Mouse (Mus musculus) cerebellum, postnatal 4 days (tissue): Measurements from ENCODE around the gene Bcl9.

Experiments used
- DNase-seq, 2 experiments: peaks; one replicate each; pipeline ENCODE4 v3.0.0; 2022; ENCODE audit warnings: low spot score in 2 of 2, mixed read lengths in 1 of 2

The Bcl9 gene

DNA sequence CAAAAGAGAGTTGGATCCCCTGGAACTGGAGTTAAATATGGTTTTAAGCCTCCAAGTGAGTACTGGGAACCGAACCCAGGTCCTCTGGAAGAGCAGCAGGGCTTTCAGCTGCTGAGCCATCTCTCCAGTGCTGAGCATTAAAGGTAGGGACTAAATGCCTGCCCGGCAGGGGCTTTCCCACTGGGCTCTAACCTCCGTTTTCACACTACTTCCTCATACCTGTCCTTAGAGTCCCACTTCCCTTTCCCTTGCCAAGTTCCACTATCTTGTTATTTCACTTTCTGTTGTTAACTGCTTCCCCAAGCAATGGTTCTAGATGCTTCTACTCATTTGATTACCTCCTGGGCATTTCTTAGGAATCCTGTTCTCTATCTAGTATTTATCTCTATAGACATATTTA lies 65.4 kb downstream of the Bcl9 start:
- no peak for DNase-seq

DNA sequence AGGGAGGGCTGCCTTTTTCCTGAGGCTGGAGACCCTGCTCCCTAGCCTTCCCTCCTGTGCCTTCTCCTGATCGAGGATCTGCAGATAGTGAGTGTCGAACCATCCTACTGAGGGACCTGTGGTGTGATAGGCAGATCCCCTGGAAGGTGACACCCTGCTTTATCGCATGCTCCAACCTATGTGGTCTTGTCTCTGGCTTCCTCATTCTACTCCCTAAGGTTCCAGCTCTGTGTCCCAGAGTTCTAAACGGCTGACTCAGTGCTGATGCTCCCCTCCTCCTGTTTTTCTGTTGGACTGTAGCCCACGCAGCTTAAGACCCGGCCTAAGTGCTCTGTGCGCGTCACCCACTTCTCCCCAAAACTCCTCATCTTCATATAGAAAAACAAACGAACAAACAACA lies 65.9 kb downstream of the Bcl9 start:
- DNase-seq, result no peak

DNA sequence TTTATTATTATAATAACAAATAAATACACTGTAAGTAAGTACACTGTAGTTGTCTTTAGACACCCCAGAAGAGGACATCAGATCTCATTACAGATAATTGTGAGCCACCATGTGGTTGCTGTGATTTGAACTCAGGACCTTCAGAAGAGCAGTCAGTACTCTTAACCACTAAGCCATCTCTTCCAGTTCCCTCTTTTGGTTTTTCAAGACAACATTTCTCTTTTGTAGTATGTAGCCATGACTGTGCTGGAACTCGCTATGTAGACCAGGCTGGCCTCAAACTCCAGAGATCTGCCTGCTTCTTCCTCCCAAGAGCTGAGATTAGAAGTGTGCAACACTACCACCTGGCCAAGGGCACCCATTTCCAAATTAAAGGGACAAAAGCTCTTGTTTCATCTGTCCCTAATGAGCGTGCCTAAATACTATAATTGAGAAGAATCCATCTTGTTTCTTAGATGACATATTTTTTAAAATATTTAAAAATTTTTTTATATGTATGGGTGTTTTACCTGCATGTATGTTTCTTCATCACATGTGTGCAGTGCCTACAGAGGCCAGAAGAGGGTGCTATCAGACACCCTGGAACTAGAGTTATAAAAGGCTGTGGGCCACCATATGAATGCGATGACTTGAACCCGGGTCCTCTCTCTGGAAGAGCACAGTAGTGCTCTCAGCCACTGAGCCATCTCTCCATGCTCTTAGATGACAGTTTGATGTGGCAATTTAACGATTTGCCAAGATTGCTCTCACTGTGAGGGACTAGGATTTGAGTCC lies 66.9 kb downstream of the Bcl9 start:
- DNase-seq, result no peak

DNA sequence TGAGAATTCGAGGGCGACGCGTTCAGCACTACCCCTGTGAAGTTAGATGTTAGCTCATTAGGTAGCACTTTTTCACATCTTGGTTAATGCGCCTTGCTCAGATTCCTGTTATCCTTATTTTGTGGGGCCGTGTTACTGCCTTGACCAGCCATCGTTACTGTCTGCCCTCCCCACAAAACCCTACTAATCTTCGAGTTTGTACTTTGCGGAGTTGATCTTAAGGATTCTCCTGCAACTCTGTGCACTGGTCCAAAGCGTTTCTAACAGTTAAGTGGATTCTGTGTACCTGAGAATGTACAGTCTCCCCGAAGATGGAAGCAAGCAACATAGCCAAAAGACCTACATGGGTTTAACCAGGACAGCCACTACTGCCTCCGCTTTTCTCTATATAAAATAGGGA lies 69.3 kb downstream of the Bcl9 start:
- no peak for DNase-seq

DNA sequence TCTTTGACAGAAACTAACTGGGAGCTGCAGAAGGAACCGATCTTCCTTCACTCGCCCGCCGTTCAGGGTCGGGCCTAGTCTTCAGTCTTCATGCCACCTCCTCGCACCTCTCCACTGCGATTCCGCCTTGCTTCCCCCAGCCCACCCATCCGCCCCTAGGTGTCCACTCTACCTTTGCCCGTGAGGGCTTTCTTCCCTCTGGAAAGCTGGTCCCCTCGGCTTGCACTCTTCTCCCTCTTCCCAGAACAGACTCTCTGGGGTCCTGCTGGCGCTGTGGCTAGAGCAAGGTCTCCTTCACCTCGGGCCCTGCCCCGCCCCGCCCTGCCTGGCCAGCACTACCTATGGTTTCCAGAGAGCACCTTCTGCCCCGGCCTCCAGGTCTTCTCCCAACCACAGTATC lies 69.7 kb downstream of the Bcl9 start:
- peak in 1 of 2 experiments; percentile 41 for DNase-seq

DNA sequence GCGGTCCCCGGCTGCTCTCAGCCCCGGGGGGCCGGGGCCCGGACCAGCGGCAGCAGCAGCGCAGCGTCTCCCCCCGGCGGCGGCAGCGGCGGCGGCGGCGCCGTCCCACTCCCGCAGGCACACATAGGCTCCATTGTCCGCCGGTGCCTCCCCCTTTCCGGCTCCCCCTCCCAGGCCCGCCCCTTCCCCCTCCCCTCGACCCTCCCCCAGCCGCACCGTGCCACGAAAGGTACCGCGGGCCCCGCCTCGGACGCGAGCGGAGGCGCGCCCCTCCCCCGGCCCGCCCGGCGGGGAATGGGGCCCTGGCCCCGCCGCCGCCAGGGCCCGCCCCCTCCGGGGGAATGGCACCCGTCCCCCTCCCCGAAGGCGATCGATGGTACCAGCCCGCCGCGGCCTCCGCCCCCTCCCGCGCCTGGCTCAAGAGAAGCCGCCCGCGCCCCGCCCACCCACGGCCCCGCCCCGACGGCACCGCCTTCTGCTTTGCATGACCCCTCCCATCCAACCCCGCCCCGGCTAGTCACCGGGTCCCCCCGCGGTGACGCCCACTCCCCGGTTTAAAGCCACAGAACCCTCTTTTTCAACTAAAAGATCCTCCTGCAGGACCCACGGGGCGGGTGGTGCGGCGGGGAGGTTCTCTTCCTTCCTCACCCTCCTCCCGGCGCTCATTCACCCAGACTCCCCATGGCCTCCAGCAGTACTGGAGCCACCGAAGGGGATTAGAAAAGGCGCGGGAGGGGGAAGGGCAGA lies 70.3 kb downstream of the Bcl9 start:
- peak; percentile 89 to 93 for DNase-seq

DNA sequence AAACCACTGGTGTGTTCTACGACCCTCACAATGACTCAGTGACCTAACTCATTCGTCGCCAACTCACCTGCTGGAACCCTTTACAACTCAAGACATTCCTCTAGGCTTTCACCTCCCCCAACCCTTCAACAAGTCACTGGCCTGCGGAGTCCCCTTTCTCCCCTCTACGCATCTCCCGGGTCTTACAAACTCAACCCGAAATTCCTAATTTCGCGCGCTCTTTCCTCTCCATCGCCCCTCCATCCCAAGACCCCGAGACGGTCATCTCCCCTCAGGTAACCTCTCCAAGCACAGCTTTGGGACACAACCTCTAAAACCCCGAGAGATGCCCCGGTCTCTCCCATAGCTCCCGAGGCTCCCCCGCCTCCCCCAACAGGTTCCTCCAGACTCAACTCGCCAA lies 71.0 kb downstream of the Bcl9 start:
- DNase-seq, result no peak

DNA sequence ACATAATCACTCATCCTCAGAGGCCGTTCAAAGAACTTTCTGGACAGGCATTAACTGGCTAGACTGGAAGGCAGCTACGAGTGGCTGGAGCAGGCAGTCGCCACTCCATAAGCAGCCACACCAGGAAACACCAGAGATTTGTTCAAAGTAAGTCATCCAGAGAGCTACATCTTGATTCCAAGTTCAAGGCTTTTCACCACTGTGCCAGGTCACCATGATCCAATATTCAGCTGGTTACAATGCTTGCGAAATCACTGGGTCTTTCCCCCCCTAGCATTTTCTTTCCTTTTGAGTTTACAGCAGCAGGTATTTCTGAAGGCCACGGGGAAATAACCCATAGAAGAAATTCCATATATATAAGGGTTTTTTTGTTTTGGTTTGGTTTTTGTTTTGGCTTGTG lies 72.5 kb downstream of the Bcl9 start:
- no peak for DNase-seq

DNA sequence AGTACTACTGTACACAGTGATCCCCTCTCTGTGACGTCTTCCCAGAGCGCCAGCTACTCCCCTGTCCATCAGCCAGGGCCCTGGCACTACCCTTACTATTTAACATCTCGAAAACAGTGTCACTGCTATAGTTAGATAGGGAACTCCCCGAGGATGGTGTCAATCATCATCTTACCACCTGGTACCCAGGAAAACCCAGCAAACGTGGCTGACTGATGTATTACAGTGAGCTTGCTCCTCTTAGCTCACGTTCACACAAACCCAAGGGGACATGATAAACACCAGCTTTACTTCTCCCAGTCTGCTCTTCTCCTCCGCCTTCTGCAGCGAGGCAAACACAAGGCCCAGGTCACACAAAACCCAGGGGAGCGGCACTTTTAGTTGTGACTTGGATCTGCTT lies 74.5 kb downstream of the Bcl9 start:
- no peak for DNase-seq

DNA sequence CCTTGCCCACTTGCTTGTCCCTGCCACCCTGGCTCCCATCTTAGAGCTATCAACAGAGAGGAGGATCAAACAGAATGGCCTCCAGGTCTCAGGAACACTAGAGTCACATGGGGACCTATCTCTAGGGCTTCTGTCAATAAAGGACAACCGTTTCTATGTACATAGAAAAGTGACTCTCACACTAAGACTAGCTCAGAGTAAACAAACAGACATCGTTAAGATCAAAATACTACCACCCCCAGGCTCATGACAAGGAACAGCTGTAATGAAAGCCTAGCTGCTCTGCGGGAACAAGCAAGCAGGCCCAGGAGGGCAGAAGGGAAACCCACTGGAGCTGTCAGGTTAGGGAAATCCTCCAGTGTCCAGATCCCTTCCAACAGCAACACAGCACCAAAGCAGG lies 82.2 kb downstream of the Bcl9 start:
- DNase-seq, result no peak

DNA sequence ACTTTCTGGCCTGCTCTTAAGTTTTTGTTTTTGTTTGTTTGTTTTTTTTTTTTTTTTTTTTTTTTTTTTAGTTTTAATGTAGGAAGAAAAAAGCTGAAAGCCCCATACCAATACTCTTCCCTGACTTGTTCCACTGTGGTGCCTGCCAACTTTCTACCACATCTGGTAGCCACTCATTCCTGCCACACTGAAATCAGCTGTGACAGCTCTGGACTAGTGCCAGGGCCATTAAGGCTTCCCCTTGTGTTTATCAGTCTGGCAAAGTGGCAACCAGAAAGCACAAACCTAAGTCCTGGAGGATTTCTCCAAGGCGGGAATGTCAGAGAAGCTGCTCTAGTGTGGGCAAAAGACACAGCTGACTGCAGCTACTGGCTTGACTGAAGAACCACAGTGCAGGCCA lies 83.3 kb downstream of the Bcl9 start:
- no peak for DNase-seq

DNA sequence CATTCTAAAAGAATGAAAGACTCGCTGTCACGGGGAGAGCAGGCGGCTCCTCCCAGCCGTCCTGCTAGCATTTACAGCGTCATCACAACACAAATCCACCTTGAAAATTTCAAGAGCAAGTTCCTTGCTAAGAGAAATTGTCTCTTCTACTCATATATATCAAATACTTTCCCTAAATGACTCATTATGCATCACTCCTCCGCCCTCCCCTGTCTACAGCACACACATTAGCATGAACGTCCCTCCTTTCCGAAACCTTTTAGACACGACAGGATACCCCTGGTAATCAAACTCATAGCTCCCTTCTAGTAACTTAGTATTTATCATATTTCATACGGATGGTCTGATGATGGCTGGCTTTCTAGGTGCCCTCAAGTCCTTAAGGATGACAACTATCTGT lies 83.8 kb downstream of the Bcl9 start:
- DNase-seq, result no peak

DNA sequence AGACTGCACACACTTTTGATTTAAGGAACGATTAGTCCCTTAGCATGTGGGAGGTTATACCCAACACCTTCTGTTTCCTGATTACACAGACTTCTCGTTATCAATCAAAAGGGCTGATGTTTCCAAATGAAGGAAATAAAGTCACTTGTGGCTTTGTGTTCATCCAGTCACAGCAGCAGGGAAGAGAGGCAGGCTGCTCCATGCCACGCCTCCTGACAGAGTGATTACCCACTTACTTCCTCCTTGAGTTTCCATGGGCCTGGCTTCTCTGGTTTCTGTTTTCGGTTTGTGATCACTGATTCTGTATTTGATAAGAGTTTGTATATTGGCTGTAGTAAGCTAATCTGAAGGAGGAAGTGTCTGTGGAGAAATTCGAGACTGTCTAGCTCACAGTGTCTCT lies 86.5 kb downstream of the Bcl9 start:
- no peak for DNase-seq

DNA sequence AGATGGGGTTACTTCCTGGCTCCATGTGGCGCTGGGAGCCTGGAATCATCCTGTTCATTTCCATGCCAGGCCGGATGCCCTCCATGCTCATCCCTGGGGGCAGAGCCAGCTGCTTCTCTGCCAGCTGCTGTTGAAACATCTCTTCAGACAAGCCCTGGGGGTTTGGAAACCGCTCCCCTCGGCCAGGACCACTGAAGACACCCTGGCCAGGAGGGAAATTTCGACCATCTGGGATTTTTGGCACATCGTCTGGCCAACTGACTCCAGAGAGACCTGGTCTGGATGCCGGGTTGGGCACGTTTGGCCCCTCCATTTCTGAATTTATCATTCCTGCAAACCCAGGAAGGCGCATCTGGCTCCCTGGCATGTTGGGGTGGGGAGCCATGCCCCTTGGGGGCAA lies 88.4 kb downstream of the Bcl9 start:
- DNase-seq, result peak in 1 of 2 experiments; percentile 35

DNA sequence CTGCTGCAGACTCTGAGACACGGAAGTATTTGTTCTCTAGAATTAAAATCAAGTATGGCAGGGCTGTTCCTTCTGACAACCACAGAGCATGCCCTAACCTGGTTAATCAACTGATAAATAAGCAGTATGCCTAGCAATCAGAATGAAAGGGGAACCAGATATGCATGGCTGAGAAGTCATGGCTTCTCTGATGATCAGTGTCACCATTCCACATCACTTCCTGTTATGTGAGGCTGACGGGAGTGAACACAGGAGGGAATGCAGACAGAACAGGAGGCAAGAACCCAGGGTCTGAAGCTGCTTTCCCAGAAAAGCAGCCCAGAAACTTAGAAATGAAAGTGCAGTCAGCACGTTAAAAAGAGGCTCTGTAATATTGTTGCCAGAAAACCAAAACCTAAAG lies 91.2 kb downstream of the Bcl9 start:
- no peak for DNase-seq

DNA sequence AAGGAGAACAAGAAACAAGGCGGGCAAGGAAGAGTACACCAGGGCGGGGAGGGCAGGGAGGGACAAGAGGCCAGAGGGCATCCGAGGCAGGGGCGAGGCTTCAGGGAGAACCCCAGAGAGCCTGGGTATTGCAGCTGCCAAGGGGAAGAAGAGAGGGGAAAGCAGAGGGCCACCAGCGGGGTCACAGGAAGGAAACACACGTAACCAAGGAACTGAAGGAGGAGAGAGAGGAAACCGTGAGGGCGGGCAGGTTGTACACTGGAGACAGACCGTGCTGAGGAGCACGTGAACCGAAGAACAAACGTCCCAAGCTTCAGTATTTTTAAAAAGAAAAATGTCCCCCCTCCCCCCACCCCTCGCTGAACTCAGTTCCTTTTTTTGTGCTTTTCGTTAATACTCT lies 93.8 kb downstream of the Bcl9 start:
- DNase-seq, result no peak

DNA sequence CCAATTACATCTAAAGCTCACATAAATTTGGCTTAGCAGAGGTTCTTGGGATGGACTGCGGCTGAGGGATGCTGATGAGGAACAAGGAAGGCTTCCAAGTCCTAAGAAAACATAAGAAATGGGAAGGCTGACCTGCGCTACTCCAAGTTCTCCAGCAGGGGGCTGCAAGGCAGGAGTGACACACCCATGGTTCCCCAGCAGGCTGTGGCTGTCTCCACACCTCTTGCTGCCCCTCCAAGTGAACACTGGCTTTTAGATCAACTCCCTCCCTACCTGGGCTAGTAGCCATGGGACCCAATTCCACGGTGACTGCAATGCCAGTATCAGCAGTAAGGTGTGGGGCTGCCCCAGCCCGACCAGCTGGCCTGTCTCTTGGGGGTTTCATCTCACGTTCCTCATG lies 95.8 kb downstream of the Bcl9 start:
- DNase-seq, result peak in 1 of 2 experiments; percentile 59

DNA sequence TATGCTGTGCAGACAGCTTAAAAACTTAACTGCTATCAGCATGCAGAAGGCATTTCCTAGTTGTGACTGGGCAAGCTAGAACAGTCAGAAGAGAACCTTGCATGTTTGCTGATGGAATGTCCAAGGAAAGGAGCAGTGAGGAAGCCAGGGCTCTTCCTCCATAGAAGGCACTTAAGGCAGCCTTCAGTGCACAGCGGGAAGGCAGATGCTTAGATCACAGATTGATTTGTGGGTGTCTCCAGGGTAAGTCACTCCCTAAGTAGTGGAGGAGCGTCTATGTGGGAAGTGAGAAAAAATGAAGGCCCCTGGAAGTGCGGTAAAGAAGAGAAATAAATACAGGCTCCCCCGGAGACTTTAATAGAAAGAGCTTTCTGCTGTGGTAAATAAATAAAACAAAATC lies 98.5 kb downstream of the Bcl9 start:
- no peak for DNase-seq

DNA sequence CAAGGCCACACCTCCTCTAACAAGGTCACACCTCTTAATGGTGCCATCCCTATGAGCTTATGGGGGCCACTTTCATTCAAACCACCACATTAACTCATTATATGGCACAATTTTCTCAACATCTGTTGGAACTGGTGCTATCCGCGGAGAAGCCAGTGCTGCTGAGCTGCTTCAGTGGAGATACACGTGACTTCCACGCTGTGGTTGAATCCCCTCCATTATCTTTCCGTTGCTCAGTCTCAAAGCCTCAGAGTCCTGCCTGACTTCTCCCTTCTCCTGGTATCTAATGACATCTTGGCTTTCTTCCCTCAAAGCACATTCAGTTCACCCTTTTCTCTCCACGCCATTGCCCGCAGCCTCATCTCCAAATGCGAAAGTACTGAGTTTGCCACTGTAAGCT lies 101.1 kb downstream of the Bcl9 start:
- DNase-seq, result no peak

DNA sequence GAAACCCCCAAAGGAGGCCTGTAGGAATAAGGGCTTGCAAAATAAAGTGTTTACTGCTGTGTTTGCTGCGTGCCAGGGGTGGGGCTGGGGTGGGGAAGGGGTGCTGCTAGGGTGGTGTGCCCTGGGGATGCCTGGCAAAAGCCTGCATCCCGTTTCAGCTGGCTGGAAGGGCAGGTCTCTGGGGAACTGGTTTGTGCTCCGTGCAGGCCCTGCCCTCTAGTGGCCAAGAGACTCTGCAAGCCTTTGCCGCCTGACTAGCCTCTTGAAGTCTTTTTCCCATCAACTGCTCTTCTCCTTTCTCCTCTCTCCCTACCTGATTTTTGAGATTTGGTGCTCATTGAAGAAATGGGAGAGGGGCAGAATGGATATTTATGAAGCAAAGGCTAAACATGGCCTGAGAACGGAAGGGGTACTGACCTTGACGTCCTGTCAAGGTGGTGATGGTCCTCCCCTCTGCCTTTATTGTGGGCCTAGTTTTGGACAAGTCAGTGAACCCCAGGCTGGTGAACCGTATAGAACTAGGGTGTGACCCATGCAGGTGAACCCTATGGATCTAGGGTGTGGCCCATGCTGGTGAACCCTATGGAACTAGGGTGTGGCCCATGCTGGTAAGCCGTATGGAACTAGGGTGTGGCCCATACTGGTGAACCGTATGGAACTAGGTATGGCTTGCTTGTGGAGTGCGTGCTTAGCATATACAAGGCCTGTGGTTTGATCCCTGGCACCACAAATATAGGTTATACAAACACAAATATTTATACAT lies 112.4 kb downstream of the Bcl9 start:
- peak in 1 of 2 experiments; percentile 67 for DNase-seq

DNA sequence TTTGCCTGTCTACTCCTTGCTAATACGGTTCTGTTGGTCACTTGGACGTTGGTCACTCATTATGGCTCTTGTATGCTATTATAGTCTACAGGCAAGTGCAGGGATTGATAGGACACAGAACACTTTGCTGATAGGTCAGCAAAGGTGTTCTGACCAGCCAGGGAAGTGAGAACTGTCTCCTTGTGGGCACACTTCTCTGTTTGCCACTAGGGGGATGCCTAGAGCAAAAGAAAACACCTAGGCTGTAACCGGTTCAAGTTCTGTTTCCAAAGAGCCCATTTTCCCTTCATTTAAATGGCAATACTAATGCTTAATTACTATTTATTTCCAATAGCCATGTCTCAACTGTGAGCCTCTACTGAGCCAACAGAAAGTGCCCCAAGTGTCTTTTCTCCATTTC lies 113.9 kb downstream of the Bcl9 start:
- no peak for DNase-seq

DNA sequence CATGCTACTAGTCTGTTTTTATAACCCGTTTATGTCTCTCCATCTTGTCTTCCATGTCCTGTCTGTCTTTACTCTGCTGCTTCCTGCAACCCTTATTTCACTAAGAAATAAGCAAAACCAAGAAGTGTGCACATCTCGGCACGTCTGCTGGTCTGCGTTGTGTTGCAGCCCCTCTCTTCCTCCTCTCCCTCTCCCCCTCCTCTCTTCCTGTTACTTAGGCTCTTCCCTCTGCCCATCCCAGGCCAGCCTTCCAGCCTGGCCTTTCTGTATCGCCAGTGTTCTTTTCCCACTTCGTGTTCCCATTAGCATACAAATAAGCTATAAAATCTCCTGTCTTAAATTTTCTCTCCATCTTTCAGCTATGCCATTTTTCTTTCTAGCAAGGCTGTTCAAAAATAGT lies 117.2 kb downstream of the Bcl9 start:
- DNase-seq, result no peak

DNA sequence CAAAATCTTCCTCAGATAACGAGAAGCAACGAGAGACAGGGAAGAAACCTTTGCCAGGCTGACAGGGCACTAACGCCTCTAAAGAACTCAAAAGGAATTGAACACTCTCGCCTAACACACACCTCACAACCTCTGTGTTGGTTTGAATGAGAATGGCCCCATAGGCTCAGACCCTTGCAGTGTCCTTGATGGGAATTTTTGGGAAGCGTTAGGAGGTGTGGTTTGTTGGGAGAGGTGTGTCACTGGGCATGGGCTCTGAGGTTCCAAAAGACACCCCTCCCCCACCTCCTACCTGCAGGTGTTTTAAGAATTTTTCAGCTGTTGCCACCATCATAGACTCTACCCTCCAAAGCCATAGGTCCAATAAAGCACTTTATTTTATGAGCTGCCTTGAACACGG lies 118.8 kb downstream of the Bcl9 start:
- DNase-seq, result no peak
